Mouse (Mus musculus) embryonic facial prominence, embryonic 10.5 days (tissue): ENCODE measurements around the gene Sap30bp. TPM values are rescaled to one million over a fixed set of nuclear protein-coding genes. Genes with fewer than 3 reads are reported as not detected.

Experiments used
- DNase-seq: peaks from one replicate; pipeline ENCODE4 v3.0.0-alpha.2; 2017; ENCODE audit warnings: low spot score
- H3K27ac ChIP-seq: fragments of 300-500 bp; sonication (generic); replicated peaks from 2 replicates; pipeline ENCODE4 v1.5.1; 2016; ENCODE audit warnings: mild to moderate bottlenecking
- H3K27me3 ChIP-seq: fragments of 300-500 bp; sonication (generic); replicated peaks from 2 replicates; pipeline ENCODE4 v1.6.1; 2016; ENCODE audit warnings: low read depth, mild to moderate bottlenecking; ENCODE audit not compliant: poor library complexity, severe bottlenecking
- H3K36me3 ChIP-seq: fragments of 300-500 bp; sonication (generic); replicated peaks from 2 replicates; pipeline ENCODE4 v1.6.1; 2016; ENCODE audit warnings: mild to moderate bottlenecking, moderate library complexity
- H3K4me1 ChIP-seq: fragments of 300-500 bp; sonication (generic); 2 replicates; pipeline ENCODE4 v1.6.1; 2016
- H3K4me3 ChIP-seq: fragments of 300-500 bp; sonication (generic); 2 replicates; pipeline ENCODE4 v1.5.1; 2016; ENCODE audit warnings: mild to moderate bottlenecking, moderate library complexity
- H3K9me3 ChIP-seq: fragments of 300-500 bp; sonication (generic); 2 replicates; pipeline ENCODE4 v1.6.1; 2016; ENCODE audit warnings: mild to moderate bottlenecking
- WGBS: fragments of 180-500 bp; shearing (Covaris S2); methylation state at CpG from one replicate; pipeline ENCODE4 v1.1.7; 2016; 5-methylcytosine and 5-hydroxymethylcytosine counted together
- polyA plus RNA-seq: library from polyadenylated mRNA; unstranded; fragments of >200 nt; fragmentation: Nextera tagmentation; extraction: Ambion mirVana; gene quantifications from 2 replicates; pipeline ENCODE4 v1.2.1, GENCODE M21; 2016

Sap30bp gene
- polyA plus RNA-seq, 1 experiment from 2014 or later = 50.8 TPM

DNA sequence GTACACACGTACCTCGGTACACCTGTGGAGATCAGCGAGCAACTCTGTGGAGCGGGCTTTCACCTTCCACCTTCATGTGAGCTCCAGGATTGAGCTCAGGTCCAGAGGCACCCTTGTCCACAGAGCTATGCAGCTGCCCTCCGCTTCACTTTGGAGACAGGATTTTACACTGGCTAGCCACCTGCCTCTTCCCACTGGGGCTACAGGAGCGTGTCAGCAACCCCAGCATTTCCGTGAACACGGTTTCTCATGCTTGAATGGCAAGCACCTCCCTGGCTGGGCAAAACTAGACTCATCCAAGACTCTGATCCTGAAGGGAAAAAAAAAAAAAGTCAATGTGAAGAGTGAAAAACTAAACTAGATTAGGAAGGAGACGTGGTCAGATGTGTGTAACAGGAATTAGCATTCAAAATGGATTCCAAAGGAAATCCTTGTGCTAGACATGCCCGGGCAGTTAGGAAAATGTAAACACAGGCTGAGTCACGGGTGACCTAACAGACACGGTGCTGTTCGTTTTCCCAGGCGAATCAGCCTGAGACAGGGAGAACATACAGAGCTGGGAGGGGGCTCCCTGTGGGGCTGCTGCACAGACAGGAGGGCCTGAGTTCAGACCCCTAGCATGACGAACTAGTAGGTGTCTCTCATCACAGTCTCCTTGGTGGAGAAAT is 37.1 kb downstream of the Sap30bp start:
- Histone ChIP-seq H3K4me1 (peaks cover 30% of the 10 kb centered on the region), H3K9me3 (no peaks in the 10 kb centered on the region), H3K27ac (peak overlapping the region; percentile 57), H3K27me3 (peaks cover 27% of the 10 kb centered on the region), H3K4me3 (no peak overlapping the region), H3K36me3 (peaks cover 22% of the 10 kb centered on the region)
- WGBS = 67% methylated on average over 15 of the region's 15 CpGs
- DNase-seq = no peak

GRCm38 (mm10) chr11:115971016-115971415 is 37.9 kb downstream of the Sap30bp start:
- no peaks in the 10 kb centered on the region for H3K9me3 ChIP-seq
- H3K27ac ChIP-seq = no peak overlapping the region
- no peak overlapping the region for H3K4me3 ChIP-seq
- H3K27me3 ChIP-seq = peaks cover 36% of the 10 kb centered on the region
- H3K4me1 ChIP-seq = peaks cover 34% of the 10 kb centered on the region
- WGBS = 80% methylated on average over 6 of the region's 6 CpGs
- peaks cover 14% of the 10 kb centered on the region for H3K36me3 ChIP-seq
- DNase-seq = no peak

GRCm38 (mm10) chr11:115974309-115975082 is 41.4 kb downstream of the Sap30bp start, which contains the start of gene Itgb4:
Gene Itgb4 (plus strand): TSS chr11:115974709.
- WGBS = 9% methylated on average over 58 of the region's 58 CpGs
- DNase-seq = peak; percentile 57
- H3K27ac ChIP-seq = peak within 1 kb of the TSS; percentile 58; the same call in 1 of the 2 replicates
- peaks cover 30% of the 10 kb centered on the region for H3K4me1 ChIP-seq
- peak within 1 kb of the TSS; percentile 58 for H3K4me3 ChIP-seq
- H3K36me3 ChIP-seq = no peaks in the 10 kb centered on the region
- no peaks in the 10 kb centered on the region for H3K9me3 ChIP-seq
- H3K27me3 ChIP-seq = peaks cover 71% of the 10 kb centered on the region

- H3K27me3 ChIP-seq = peaks cover 76% of the 10 kb centered on the region
- peak overlapping the region; percentile 58; the same call in 1 of the 2 replicates for H3K27ac ChIP-seq
- peaks cover 24% of the 10 kb centered on the region for H3K4me1 ChIP-seq
- H3K36me3 ChIP-seq = no peaks in the 10 kb centered on the region
- DNase-seq = no peak
- peak overlapping the region; percentile 58 for H3K4me3 ChIP-seq
- 4% methylated on average over 18 of the region's 18 CpGs for WGBS
- H3K9me3 ChIP-seq = no peaks in the 10 kb centered on the region
Observed at GRCm38 (mm10) chr11:115975083-115975420, 42.0 kb downstream of the Sap30bp start.

DNA sequence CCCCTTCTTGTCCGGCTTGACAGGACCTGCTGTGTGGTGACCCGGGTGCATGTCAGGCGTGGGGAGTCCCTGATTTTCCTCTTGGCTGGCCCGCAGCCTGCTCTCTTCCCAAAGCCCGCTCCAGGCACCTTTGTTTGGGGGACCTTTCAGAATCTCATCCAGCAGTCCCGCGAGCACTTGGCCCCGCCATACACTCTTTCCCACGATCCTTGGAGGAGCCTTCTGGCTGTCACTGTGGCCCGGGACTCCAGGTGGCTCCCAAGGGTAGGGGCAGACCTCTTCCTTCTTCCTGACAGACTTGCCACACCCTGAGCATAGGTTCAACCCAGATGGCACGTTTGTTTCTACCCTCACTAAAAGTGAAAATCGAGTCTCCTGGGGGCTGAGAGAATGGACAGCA is 42.5 kb downstream of the Sap30bp start:
- Histone ChIP-seq H3K27me3 (peaks cover 77% of the 10 kb centered on the region), H3K4me3 (peak overlapping the region; percentile 58), H3K27ac (no peak overlapping the region), H3K36me3 (no peaks in the 10 kb centered on the region), H3K9me3 (no peaks in the 10 kb centered on the region), H3K4me1 (peaks cover 19% of the 10 kb centered on the region)
- WGBS = 43% methylated on average over 12 of the region's 12 CpGs
- no peak for DNase-seq

GRCm38 (mm10) chr11:115982472-115982871 is 49.4 kb downstream of the Sap30bp start:
- no peaks in the 10 kb centered on the region for H3K9me3 ChIP-seq
- H3K36me3 ChIP-seq = no peaks in the 10 kb centered on the region
- peaks cover 31% of the 10 kb centered on the region for H3K27me3 ChIP-seq
- H3K27ac ChIP-seq = no peak overlapping the region
- H3K4me1 ChIP-seq = no peaks in the 10 kb centered on the region
- no peak for DNase-seq
- 93% methylated on average over 15 of the region's 15 CpGs for WGBS
- H3K4me3 ChIP-seq = no peak overlapping the region

DNA sequence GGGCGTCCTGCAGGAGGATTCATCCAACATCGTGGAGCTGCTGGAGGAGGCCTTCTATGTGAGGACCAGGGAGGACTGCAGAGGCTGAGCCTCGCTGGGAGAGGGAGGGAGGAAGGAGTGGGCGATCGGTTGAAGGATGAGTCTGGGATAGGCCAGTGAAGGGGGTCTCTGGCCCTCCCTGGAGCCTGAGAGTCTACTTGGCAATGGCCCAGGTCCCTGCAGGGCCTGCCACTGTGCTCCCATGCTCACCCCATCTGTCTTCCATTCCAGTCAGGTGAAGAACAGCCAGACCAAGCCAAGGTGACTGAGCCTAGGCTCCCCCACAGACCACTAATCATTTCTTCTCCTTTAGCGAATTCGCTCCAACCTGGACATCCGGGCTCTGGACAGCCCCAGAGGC is 50.2 kb downstream of the Sap30bp start:
- H3K9me3 ChIP-seq = no peaks in the 10 kb centered on the region
- H3K27me3 ChIP-seq = peaks cover 25% of the 10 kb centered on the region
- no peaks in the 10 kb centered on the region for H3K36me3 ChIP-seq
- no peaks in the 10 kb centered on the region for H3K4me1 ChIP-seq
- 86% methylated on average over 8 of the region's 8 CpGs for WGBS
- H3K4me3 ChIP-seq = no peak overlapping the region
- DNase-seq = no peak
- H3K27ac ChIP-seq = no peak overlapping the region

GRCm38 (mm10) chr11:115989686-115990085 is 56.6 kb downstream of the Sap30bp start:
- 28% methylated on average over 15 of the region's 15 CpGs for WGBS
- Histone ChIP-seq H3K27ac (peak overlapping the region; percentile 30; the same call in 1 of the 2 replicates), H3K4me1 (peaks cover 12% of the 10 kb centered on the region)

GRCm38 (mm10) chr11:115992098-115992497 is 59.0 kb downstream of the Sap30bp start:
- H3K4me3 ChIP-seq = no peak overlapping the region
- DNase-seq = no peak
- 48% methylated on average over 4 of the region's 4 CpGs for WGBS
- peaks cover 12% of the 10 kb centered on the region for H3K4me1 ChIP-seq
- H3K36me3 ChIP-seq = no peaks in the 10 kb centered on the region
- H3K27ac ChIP-seq = no peak overlapping the region
- no peaks in the 10 kb centered on the region for H3K9me3 ChIP-seq
- H3K27me3 ChIP-seq = peaks cover 28% of the 10 kb centered on the region

More at GRCm38 (mm10) chr11:115989686-115990085, 56.6 kb downstream of the Sap30bp start:
- H3K36me3 ChIP-seq = no peaks in the 10 kb centered on the region
- peak; percentile 33 for DNase-seq
- H3K9me3 ChIP-seq = no peaks in the 10 kb centered on the region
- H3K4me3 ChIP-seq = peak overlapping the region; percentile 43
- H3K27me3 ChIP-seq = peaks cover 32% of the 10 kb centered on the region

DNA sequence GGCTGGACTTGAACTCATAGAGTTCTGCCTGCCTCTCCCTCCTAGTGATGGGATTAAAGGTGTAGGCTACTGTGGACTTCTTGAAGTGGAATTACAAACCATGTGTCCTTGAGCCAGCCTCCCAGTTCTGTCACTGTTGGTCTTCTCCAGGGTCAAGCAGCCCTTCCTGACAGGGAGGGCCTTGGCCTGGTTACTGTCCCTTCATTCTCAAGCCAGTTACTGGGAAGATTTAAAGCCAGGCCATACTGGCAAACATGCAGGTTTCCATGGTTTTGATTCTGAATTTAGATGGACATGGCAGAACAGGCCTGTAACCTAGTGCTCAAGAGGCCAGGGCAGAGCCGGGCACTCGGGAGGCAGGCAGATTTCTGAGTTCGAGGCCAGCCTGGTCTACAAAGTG is 62.2 kb downstream of the Sap30bp start:
- H3K27me3 ChIP-seq = peaks cover 15% of the 10 kb centered on the region
- no peak for DNase-seq
- no peak overlapping the region for H3K27ac ChIP-seq
- WGBS = 90% methylated on average over 3 of the region's 3 CpGs
- no peak overlapping the region for H3K4me3 ChIP-seq
- no peaks in the 10 kb centered on the region for H3K9me3 ChIP-seq
- H3K4me1 ChIP-seq = peaks cover 7% of the 10 kb centered on the region
- H3K36me3 ChIP-seq = no peaks in the 10 kb centered on the region

DNA sequence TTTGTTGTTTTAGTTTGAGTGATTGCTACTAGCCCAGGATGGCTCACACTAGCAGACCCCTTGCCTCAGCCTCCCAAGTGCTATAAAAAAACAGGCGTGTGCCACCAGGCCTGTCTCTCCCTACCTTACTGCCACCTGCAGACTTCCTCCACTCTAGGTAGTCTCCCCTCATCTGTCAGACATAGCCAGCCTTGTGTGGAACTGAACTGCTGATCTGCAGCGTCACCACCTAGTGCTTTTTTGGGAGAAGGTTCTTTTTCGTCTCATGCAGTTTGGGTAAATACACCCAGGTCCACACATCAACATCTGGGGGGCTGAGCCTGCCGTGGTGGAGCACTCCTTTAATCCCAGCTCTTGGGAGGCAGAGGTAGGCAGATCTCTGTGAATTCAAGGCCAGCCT is 64.0 kb downstream of the Sap30bp start:
- DNase-seq = no peak
- no peak overlapping the region for H3K4me3 ChIP-seq
- WGBS = 74% methylated on average over 4 of the region's 4 CpGs
- no peak overlapping the region for H3K27ac ChIP-seq
- no peaks in the 10 kb centered on the region for H3K9me3 ChIP-seq
- peaks cover 19% of the 10 kb centered on the region for H3K27me3 ChIP-seq
- no peaks in the 10 kb centered on the region for H3K36me3 ChIP-seq
- H3K4me1 ChIP-seq = peaks cover 18% of the 10 kb centered on the region

- no peak for DNase-seq
- no peak overlapping the region for H3K4me3 ChIP-seq
- no peaks in the 10 kb centered on the region for H3K9me3 ChIP-seq
- H3K4me1 ChIP-seq = peaks cover 18% of the 10 kb centered on the region
- no peaks in the 10 kb centered on the region for H3K36me3 ChIP-seq
- 72% methylated on average over 5 of the region's 5 CpGs for WGBS
- peaks cover 14% of the 10 kb centered on the region for H3K27me3 ChIP-seq
- no peak overlapping the region for H3K27ac ChIP-seq
Observed at GRCm38 (mm10) chr11:115997662-115998061, 64.6 kb downstream of the Sap30bp start.

GRCm38 (mm10) chr11:115999027-115999426 is 65.9 kb downstream of the Sap30bp start:
- WGBS = 83% methylated on average over 7 of the region's 7 CpGs
- Histone ChIP-seq H3K4me1 (peaks cover 18% of the 10 kb centered on the region), H3K27ac (no peak overlapping the region), H3K36me3 (no peaks in the 10 kb centered on the region), H3K27me3 (peaks cover 8% of the 10 kb centered on the region), H3K9me3 (no peaks in the 10 kb centered on the region), H3K4me3 (no peak overlapping the region)
- DNase-seq = no peak
